Mouse (Mus musculus): ENCODE measurements at regions not wholly inside any gene's neighbourhood (a gene's known extent, or its start where the extent isn't known, plus 50 kb on each side); places are given as distances from the start of the nearest gene placed in this dataset.
A peak's percentile ranks its signal among the peaks of the same experiment; 100 is the strongest.

DNA sequence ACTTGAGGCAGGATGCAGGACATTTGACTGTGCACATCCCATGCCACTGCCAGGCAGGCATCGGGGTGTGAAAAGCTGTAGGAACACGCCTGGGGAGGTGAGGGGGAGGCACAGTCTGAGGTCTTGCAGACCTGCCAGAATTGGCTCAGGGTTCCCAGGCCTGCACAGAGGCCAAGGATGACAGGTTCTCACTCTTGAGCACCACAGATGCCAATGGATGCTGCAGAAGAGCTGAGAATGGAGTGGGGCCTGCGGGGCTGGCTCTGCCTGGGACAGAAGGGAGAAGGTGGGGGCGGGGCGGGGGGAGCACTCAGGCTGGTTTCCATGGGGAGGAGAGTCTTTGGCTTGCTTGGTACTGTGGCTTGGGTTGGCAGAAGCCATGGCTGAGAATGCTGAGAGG lies 469.2 kb upstream of the Syt1 start:
- DNase-seq, result peak; percentile 75

DNA sequence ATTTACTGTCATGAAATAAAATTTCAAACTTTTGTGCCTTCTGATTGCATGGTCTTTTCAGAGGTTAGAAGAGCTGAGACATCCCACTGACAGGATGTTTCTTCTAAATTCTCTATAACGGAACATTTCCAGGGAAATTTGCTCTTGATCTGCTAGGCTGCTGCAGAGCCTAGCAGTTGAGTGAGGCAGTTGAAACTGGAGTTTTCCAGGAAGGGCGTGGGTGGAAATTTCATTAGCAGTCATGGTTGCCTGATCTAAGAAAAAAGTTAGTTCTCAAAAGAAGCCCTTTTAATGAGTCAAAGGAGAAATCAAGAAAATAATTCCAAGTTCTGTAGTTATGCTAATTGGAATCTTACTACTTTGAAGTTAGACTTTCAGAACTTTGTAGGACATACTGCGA lies 455.7 kb upstream of the Syt1 start:
- DNase-seq, result no peak

DNA sequence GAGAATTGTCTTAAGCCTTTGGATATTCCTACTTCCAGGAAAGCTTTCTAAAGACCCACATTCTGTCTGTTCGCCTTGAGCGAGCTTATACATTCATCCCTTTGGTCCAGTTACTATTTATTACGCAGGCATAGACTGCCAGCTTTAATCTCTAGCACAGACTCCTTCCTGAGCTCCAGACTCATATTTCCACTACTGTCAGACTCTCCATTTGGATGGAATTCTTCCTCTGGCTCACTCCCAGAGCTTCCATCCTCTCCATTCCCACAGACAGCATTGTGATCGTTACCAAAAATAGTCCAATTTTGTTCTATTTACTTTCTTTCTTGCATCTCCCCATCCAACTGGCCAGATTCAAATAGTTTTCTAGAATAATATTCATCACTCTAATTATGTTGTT lies 420.3 kb upstream of the Syt1 start:
- DNase-seq, result no peak

DNA sequence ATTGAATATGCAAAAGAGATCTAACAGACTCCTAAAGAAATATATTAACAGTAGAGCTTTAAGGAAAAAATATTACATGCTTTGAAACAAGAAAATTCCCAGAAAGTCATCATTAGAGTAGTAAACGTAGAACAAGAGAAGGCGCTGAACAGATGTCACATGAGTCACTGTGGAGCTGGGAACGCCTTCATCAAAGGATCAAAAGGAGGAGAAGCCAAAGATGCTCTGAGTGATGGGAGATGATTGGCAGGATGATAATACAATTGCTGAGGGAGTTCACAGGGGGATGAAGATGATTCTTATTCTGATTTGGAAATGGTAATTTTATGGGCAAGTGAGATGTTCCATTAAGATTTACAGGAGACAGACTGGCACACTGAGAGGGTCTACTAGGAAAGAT lies 417.1 kb upstream of the Syt1 start:
- no peak for DNase-seq

DNA sequence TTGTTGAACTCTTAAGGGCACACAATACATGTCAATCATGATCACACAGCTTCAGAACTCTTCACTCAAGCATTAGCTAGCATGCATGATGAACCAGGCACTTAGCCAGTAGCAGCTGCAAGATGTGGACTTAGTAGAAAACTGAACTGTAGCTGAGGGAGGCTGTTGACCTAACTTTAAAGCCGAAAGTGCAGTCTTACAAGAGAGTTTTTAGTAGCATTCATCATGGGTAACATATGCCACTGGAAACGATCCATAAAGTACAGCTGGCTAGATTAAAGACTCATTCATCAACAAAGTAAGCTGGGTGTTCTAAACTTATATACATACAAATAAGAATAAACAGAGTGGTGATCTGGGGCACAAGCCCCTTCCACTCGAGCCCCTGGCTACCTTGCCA lies 396.2 kb upstream of the Syt1 start:
- no peak for DNase-seq

DNA sequence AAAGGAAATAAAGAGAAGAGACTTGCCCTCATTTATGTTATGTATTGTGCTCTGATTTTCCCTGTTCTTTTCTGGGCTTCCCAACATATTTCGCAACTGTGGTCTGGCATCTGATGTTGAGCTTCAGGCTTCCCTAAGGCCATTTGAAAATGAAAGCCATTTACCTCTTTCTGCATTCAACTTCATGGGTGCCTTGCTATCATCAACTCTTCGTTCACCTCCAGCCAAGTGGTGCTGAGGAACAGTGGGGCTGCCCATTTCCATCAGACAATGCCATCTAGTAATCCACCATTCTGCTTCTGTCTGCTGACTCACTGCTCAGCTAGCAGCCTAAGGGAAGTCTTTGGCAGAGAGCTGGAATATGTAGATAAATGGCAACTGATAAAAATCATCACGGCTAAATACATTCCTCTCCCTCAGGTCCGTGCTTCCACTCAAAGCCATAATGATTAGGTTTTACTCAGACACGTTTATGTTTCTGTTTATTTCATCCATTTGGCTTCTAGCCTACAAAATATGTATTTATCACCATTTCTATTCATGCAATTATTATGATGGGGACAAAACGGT lies 394.4 kb upstream of the Syt1 start:
- no peak for DNase-seq

DNA sequence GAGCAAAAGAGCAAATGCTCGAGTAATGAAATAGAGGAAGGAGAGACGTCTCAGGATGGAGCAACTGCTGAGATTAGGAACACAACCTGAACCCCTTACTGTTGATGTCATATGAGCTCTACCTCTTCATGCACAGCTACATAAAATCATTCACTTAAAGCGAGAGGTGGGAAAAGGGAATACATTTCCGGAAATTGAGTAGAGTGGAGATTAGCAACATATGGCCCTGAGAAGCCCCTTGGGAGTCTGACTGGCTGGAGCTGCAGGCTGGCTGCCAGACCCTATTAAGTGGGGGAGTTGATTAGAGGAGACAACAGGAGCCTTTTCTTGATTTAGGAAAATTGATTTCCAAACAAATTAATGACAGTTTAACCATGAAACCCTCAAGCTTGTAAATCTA lies 373.0 kb upstream of the Syt1 start:
- no peak for DNase-seq

DNA sequence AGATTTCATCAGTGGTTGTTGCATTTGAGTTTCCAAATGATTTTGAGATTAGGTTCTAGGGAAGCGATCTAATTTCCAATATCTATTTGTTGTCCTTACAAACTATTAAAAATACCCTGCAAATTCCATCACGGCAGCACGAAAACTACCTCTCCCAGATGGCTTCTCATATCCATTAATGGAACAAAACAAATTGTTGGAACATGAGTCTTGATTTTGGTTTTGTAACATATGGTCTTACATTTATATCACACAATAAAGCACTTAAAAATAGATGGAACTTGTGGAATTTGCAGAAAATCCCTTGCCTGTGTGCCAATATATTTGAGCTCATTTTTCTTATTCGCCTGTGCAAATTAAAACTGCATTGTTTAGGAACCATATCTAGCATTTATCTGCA lies 368.1 kb upstream of the Syt1 start:
- DNase-seq, result no peak

DNA sequence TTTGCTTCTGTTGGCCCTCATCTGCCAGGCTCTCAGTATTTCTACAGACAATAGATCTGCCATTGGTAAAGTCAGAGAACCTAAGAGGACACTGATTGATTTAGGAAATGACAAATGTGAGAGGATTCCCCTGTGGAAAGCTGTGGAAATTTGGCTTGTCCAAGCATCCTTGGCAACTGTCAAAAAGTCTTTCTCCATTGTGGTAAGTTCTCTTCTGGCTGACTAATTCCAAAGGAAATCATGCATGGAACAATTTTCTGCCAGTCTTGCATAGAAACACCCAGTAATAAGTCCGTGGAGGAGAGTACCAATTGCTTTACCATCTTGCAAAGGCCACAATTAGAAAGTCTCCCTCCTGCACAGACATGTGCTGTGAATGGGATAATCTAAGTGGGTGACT lies 349.4 kb upstream of the Syt1 start:
- DNase-seq, result no peak

DNA sequence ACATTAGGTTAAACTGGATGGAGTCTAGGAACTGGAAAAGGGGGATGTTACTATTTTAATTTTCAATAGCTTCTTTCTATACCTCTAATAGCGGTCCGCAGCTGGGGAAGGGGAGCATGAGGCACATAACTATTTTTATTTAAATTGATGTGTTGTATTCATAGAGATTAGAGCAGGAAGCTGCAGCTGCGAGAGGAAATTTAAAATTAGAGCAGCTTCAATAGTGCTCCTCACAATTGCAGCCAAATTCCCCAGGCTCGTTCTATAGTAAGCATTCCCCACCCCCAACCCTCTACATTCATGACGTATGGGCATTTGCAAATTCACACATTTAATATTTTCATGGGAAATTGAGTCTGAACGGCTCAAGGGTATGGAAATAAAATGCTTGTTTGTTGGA lies 348.0 kb upstream of the Syt1 start:
- no peak for DNase-seq

DNA sequence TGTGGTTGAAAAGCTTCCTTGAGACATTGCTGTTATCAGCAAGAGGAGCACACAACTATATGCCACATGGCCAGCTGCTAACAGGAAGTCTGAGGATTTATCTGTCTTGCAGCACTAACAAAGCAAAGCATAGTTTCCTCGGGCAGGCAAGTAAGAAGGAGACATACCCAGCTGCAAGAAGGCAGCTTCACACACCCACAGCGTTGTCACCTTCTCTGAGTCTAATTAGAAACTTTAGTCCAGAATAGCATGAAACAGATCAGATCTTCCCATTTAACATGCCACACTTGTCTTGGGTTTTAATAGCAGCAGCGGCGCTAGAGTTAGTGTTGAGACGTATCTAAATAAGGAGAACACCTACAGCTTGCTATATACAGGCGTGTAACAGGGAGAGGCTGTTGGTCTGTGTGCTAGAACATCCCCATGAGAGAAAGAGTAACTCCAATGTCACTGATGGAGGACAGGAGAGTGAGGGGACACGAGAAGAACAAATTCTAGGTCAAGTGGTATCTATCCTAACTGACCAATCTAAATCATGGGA lies 322.1 kb upstream of the Syt1 start:
- DNase-seq, result no peak

DNA sequence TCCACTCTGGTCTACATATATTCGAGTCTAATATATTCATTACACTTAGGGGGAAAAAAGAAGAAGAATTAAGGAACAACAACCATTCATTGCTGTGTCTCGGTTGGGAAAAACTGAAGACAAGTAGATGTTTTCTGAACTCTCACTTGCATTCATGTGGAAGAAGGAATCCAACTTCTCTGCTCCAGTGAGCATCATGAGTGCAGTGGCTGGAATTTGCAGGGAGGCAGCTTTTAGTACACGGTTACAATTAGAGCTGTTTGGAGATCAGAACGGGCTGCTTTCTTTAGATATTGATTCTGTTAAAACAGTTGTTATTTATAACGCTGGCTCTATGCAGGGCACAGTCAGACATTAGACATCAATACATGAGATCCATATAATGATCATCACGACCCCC lies 298.5 kb upstream of the Syt1 start:
- DNase-seq, result no peak

DNA sequence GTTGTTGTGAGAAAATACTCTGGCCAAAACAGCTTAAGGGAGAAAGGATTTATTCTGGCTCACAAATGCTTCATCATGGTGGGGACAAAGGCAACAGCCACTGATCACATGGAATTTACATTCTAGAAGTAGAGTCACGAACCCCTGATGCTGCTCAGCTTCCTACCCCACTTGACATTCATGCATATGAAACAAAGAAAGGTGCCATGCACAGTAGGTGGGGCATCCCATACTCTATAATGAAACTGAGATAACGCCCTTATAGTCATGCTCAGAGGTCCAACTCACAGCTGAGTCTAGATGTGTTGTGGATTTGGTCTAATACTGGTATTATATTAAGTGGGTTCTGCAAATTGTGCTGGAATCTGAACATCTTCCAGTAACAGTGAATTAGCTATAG lies 289.4 kb upstream of the Syt1 start:
- no peak for DNase-seq

DNA sequence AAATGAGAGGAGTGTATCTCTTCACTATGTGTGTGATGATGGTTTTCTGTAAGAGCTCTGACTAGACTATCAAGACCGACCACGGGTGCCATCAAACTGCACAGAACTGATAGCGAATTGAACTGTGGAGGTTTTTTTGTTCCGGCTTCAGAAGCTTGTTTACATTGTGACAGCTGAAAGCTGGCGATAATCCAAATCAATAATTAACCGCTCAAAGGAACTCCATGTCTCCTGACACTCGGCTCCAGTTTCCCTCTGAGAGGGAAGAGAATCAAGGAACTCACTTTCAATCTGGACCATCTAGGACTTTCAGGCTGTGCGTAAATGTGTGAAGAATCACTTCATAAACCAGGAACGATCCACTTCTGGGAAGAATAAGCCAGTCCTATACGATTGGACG lies 289.0 kb upstream of the Syt1 start:
- no peak for DNase-seq

DNA sequence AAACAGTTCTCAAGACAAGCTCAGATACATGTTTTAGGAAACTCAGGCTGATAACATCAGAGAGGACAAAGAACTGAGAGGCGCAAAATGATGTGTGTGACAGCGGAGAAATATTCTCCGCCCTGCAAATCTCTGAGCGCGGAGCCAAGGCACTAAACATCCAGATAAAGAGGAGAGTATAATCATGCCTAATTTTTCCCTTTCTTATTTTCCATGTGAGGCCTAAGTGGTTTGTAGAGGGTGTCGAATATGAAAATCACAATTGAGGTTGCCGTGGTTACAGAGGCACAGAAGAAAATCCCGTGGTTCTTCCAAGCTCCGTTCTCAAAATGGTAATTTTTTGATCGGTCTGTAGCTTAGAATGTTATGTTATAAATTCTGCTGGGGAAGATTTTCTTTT lies 272.6 kb upstream of the Syt1 start:
- DNase-seq, result no peak

DNA sequence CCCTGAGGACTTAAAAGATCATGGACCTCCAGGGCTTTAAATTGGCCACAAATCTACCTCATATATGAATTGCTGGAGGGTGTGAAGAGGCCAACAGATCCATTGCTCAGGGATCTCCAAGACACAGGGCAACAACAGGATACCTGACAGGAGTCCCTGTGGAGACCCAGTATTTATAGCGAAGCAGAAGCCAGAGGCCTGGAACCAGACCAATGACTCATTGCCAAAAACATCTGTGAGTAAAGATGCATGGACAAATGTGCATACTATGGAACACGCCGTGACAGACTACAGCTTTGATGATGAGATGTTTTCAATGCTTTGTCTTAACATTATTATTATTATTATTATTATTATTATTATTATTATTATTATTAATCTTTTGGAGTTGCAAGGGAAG lies 239.0 kb upstream of the Syt1 start:
- no peak for DNase-seq

DNA sequence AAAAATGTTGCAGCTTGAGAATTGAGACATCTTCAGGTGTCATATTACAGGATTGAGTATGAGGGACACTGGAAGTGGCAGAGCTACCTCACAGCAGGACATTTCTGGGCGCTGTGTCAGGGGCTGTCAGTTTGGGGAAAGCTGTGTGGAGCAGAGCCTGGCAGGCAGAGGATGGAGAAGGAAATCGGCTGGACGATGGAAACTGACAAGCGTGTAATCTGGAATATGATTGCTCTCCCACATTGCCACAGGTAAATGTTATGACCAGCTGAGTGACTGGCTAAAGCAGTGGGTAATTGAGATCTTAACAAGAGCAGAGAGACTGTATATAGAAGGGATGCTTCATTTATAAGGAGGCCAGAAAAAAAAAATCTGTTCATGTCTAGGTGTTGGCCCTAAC lies 235.5 kb upstream of the Syt1 start:
- no peak for DNase-seq

DNA sequence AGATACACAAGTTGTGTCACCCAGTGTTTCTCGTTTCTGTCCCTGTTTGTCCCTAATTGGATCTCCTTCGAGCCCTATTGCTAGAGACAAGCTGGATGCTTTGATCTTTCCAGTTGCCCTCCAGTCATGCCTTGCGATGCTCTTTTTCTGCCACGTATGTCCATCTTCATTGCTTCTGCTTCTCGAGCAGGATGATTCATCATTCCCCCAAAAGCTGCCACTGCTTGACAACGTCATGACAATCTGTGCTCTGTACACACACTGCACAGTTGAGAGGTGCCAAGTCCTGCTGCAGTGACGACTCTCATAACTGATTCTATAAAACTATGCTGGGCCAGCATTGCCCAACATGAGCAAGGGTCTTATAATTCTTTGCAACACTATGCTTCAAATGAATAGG lies 226.2 kb upstream of the Syt1 start:
- DNase-seq, result peak; percentile 79

DNA sequence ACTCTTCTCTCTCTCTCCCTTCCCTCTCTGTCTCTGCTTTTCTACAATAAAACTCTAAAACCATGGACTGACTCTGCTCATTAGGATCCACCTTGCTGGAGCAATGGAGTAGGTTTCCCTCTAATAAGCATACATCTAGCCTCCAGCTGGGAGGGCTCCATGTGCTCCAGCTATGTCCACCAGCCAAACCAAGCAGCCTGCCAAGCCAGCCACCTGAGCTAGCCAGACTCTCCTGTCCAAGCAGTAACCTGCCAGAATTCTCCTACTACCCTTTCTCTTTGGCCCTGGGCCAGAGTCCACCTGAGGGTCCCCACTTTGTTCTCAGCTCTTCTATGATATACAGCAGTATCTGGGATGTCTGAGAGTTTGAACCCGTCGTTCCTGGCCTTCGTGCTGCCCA lies 216.2 kb upstream of the Syt1 start:
- DNase-seq, result peak; percentile 53

DNA sequence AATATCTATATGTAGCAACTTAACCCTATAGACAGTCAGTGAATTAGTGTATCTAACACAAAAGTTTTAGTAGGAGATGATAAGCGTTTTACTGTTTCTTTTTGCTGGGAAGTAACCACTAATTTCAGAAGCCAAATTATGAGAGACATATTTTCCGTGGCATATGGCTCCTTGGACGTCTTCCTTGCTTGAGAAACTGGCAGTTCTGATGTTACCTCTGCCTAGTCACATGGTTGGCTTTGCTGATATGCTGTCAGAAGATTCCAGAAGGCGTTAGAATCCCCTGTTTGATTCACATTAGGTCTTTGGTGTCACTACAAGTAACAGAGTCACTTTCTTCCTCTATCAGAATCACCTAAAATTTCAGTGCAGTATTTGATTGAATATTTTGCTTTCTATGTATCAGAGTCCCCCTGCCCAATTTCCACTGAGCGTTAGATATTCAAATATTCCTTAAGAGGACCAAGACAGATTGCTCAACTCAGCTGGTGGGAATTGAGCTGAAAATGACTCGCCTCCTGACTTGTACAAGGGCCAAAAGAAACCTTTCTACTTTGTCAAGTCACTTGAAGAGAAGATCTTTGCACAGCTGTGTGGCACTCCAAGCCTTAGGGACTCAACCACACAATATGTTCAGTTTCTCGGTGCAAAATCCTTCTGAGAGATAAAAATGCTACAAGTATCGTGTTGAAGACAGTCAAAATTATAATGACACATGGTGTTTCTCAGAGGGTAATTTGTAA lies 178.2 kb upstream of the Syt1 start:
- DNase-seq, result no peak

DNA sequence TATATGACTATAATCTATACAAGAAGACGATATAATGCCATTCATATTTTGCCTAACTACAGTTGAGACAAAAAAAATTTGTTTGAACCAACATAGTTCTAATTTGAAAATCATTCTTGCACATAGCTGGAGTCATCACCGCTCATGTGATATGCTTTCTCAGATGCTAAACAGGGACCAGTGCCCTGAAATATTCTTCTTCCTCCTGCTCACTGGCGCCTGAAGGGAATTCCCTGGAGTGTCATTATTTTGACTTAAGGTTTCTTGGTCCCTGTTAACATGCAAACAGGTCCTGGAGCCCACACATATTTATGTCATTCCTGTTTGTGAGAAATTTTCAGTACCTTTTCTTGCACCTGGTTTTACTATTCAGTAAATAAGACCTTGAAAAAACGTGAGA lies 177.5 kb upstream of the Syt1 start:
- DNase-seq, result no peak

DNA sequence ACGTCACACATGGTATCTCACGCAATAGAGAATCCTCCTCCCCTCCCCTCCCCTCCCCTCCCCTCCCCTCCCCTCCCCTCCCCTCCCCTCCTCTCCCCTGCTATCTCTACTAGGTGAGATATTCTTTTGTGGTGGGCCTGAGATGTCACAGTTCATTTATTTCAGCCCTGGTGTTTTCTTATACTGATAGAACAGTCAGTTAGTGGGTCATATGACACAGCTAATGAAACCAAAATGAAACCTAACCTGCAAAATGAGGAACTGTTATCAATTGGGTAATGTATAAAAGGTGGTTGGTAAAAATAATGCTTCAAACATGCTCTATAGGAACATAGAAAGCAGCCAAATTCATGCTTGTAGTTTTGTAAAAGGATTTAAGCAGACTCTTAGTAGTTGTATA lies 174.5 kb upstream of the Syt1 start:
- no peak for DNase-seq

DNA sequence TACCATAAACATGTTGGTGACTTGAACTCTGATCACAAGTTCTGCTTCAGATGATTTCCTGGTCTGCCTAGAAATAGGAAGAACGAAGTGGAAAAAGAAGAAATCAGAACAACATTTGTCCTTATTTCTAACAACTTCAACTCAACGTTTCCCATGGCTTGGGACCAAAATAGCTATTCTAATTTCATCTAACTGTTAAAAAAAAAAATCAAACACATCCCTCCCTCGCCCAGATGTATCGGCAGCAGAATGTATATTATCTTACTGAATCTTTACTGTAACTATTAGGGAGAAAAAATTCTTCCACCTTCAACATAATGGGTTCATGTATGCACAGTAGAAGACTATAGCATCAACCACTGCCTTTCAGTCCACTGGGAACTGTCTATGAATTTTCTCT lies 169.7 kb upstream of the Syt1 start:
- DNase-seq, result no peak

DNA sequence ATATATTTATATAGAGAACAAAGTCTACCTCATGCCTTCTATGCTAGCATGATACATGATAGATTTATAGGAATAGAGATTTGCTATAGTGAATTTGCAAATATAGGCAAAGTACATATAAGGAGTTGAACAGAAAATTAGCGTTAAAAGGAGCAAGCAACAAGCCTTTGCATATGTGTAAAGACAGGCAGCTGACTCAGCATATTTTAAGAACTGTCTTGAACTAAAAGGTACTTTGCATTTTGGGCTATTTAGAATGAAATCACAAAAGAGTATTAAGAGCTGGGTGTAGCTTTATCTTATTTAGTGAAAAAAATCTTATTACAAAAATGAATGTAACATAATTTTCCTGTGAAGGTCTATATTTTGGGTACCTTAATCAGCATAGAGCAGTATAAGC lies 149.9 kb upstream of the Syt1 start:
- DNase-seq, result no peak

DNA sequence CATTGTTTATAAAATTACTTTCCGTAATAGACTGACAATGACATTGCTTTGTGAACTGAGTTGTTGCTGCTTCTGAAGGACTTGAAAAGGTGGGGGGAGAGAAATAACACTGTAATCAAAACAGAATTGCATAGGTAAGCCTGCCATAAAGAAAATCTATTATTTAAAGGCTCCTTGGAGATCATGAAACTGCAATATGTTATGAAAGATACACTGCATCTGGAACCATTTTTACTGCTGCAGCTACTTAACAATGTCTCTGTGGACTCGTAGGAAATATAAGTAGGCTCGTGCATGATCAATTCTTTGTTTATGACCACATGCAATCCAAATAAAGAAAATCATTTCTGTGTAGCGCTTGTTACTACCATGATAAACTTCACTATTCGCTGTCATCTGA lies 145.0 kb upstream of the Syt1 start:
- DNase-seq, result no peak
